Mouse (Mus musculus) forebrain, embryonic 16.5 days (tissue): Measurements from ENCODE around the gene Tmem203. TPM values are rescaled to one million over a fixed set of nuclear protein-coding genes. Genes with fewer than 3 reads are reported as not detected.

Experiments
- ATAC-seq: fragments of 200-750 bp; cut with Nextera tagmentation; 2 replicates; pipeline ENCODE4 v1.8.0; 2017; ENCODE audit warnings: mild to moderate bottlenecking, moderate library complexity
- H3K27ac ChIP-seq: fragments of 300-500 bp; sonication (generic); 2 replicates; pipeline ENCODE4 v1.5.1; 2014; ENCODE audit warnings: low read length, control low read depth
- H3K27me3 ChIP-seq: fragments of 300-500 bp; sonication (generic); replicated peaks from 2 replicates; pipeline ENCODE4 v1.6.1; 2014; ENCODE audit warnings: low read length; ENCODE audit not compliant: control insufficient read depth, insufficient read depth
- H3K36me3 ChIP-seq: fragments of 300-500 bp; sonication (generic); 2 replicates; pipeline ENCODE4 v1.6.1; 2014; ENCODE audit not compliant: control insufficient read depth, insufficient read depth
- H3K4me1 ChIP-seq: fragments of 300-500 bp; sonication (generic); replicated peaks from 2 replicates; pipeline ENCODE4 v1.6.1; 2014; ENCODE audit warnings: low read length; ENCODE audit not compliant: control insufficient read depth, insufficient read depth
- H3K4me2 ChIP-seq: fragments of 300-500 bp; sonication (generic); 2 replicates; pipeline ENCODE4 v1.6.1; 2014; ENCODE audit warnings: mild to moderate bottlenecking, low read length, control low read depth
- H3K4me3 ChIP-seq: fragments of 300-500 bp; sonication (generic); replicated peaks from 2 replicates; pipeline ENCODE4 v1.5.1; 2014; ENCODE audit warnings: mild to moderate bottlenecking, low read length, control low read depth
- H3K9ac ChIP-seq: fragments of 300-500 bp; sonication (generic); replicated peaks from 2 replicates; pipeline ENCODE4 v1.6.1; 2014; ENCODE audit warnings: low read depth, low read length, control low read depth
- H3K9me3 ChIP-seq: fragments of 300-500 bp; sonication (generic); 2 replicates; pipeline ENCODE4 v1.6.1; 2016; ENCODE audit warnings: low read length; ENCODE audit not compliant: control insufficient read depth
- WGBS: fragments of 180-500 bp; shearing (Covaris S2); extraction: QIAGEN DNeasy Blood & Tissue Kit; methylation state at CpG from one replicate; pipeline ENCODE4 v1.1.7; 2014; 5-methylcytosine and 5-hydroxymethylcytosine counted together
- polyA plus RNA-seq: library from polyadenylated mRNA; unstranded; fragments of >200 nt; fragmentation: Nextera tagmentation; extraction: Ambion mirVana; gene quantifications from 2 replicates; pipeline ENCODE4 v1.2.1, GENCODE M21; 2015

The Tmem203 gene
- polyA plus RNA-seq, 1 experiment from 2014 or later = 16.0 TPM

GRCm38 (mm10) chr2:25278928-25279882, 24.0 kb downstream of the Tmem203 start:
- Histone ChIP-seq H3K4me2 (no peak overlapping the region), H3K9me3 (no peaks in the 10 kb centered on the region), H3K9ac (no peak overlapping the region), H3K27ac (no peak overlapping the region), H3K4me1 (0 out of 2 replicates have a peak, but pooled peaks cover 3% of the 10 kb centered on the region), H3K36me3 (peaks cover 50% of the 10 kb centered on the region), H3K4me3 (no peak overlapping the region), H3K27me3 (no peaks in the 10 kb centered on the region)
- 59% methylated on average over 13 of the region's 13 CpGs for WGBS
- 0 out of 2 replicates have a peak, but pooled peaks have one; percentile 26 for ATAC-seq

GRCm38 (mm10) chr2:25285551-25285950, 30.3 kb downstream of the Tmem203 start:
- H3K36me3 ChIP-seq = peaks cover 23% of the 10 kb centered on the region
- H3K27me3 ChIP-seq = peaks cover 23% of the 10 kb centered on the region
- ATAC-seq = no peak
- no peak overlapping the region for H3K9ac ChIP-seq
- no peaks in the 10 kb centered on the region for H3K9me3 ChIP-seq
- H3K4me1 ChIP-seq = peaks cover 10% of the 10 kb centered on the region
- WGBS = 94% methylated on average over 2 of the region's 2 CpGs
- no peak overlapping the region for H3K4me2 ChIP-seq
- H3K27ac ChIP-seq = no peak overlapping the region
- no peak overlapping the region for H3K4me3 ChIP-seq

GRCm38 (mm10) chr2:25286314-25286713, 31.1 kb downstream of the Tmem203 start:
- H3K36me3 ChIP-seq = peaks cover 18% of the 10 kb centered on the region

GRCm38 (mm10) chr2:25286837-25287636, 31.8 kb downstream of the Tmem203 start:
- ATAC-seq = no peak
- Histone ChIP-seq H3K9me3 (no peaks in the 10 kb centered on the region), H3K4me3 (no peak overlapping the region), H3K36me3 (peaks cover 17% of the 10 kb centered on the region), H3K27me3 (peaks cover 37% of the 10 kb centered on the region), H3K9ac (no peak overlapping the region), H3K4me1 (peaks cover 21% of the 10 kb centered on the region), H3K27ac (no peak overlapping the region), H3K4me2 (no peak overlapping the region)
- WGBS = 63% methylated on average over 7 of the region's 7 CpGs

More at GRCm38 (mm10) chr2:25286314-25286713, 31.1 kb downstream of the Tmem203 start:
- no peak for ATAC-seq
- no peak overlapping the region for H3K27ac ChIP-seq
- no peak overlapping the region for H3K4me3 ChIP-seq
- no peaks in the 10 kb centered on the region for H3K9me3 ChIP-seq
- no peak overlapping the region for H3K4me2 ChIP-seq
- H3K9ac ChIP-seq = no peak overlapping the region
- H3K4me1 ChIP-seq = peaks cover 18% of the 10 kb centered on the region
- WGBS = 100% methylated on average over 1 of the region's 1 CpGs
- peaks cover 30% of the 10 kb centered on the region for H3K27me3 ChIP-seq

GRCm38 (mm10) chr2:25287927-25288649, 32.8 kb downstream of the Tmem203 start, which contains the start of gene Tmem210:
Gene Tmem210, plus strand, starts transcription at chr2:25288145.
- Histone ChIP-seq H3K4me3 (no peak within 1 kb of the TSS), H3K27ac (no peak within 1 kb of the TSS), H3K4me2 (no peak within 1 kb of the TSS), H3K9ac (no peak within 1 kb of the TSS), H3K9me3 (no peaks in the 10 kb centered on the region), H3K4me1 (peaks cover 28% of the 10 kb centered on the region), H3K27me3 (peaks cover 48% of the 10 kb centered on the region), H3K36me3 (peaks cover 16% of the 10 kb centered on the region; the same call in 1 of the 2 replicates)
- WGBS = 73% methylated on average over 6 of the region's 6 CpGs
- ATAC-seq = no peak

GRCm38 (mm10) chr2:25288734-25289345, 33.6 kb downstream of the Tmem203 start:
- Histone ChIP-seq H3K4me3 (no peak overlapping the region), H3K4me2 (no peak overlapping the region), H3K9me3 (no peaks in the 10 kb centered on the region), H3K27me3 (peaks cover 49% of the 10 kb centered on the region), H3K27ac (no peak overlapping the region), H3K9ac (no peak overlapping the region), H3K4me1 (peaks cover 28% of the 10 kb centered on the region), H3K36me3 (peaks cover 13% of the 10 kb centered on the region; the same call in 1 of the 2 replicates)
- ATAC-seq = no peak
- 79% methylated on average over 7 of the region's 7 CpGs for WGBS

- Histone ChIP-seq H3K27me3 (peaks cover 49% of the 10 kb centered on the region), H3K4me2 (peak within 1 kb of the TSS; percentile 49), H3K4me3 (peak within 1 kb of the TSS; percentile 25), H3K9me3 (no peaks in the 10 kb centered on the region), H3K36me3 (peaks cover 9% of the 10 kb centered on the region; the same call in 1 of the 2 replicates), H3K9ac (peak within 1 kb of the TSS; percentile 35; the same call in 1 of the 2 replicates), H3K27ac (no peak within 1 kb of the TSS), H3K4me1 (peaks cover 28% of the 10 kb centered on the region)
- WGBS = 10% methylated on average over 11 of the region's 11 CpGs
- no peak for ATAC-seq
Observed at GRCm38 (mm10) chr2:25289651-25290050, 34.4 kb downstream of the Tmem203 start, which contains the start of gene Lrrc26. Gene Lrrc26, plus strand, starts transcription at chr2:25289915.

GRCm38 (mm10) chr2:25290101-25290815, 35.0 kb downstream of the Tmem203 start:
- WGBS = 2% methylated on average over 54 of the region's 54 CpGs
- Histone ChIP-seq H3K27ac (no peak overlapping the region), H3K27me3 (peaks cover 52% of the 10 kb centered on the region), H3K36me3 (peaks cover 7% of the 10 kb centered on the region; the same call in 1 of the 2 replicates), H3K4me3 (peak overlapping the region; percentile 25), H3K9me3 (no peaks in the 10 kb centered on the region), H3K4me2 (peak overlapping the region; percentile 49), H3K9ac (peak overlapping the region; percentile 35; the same call in 1 of the 2 replicates), H3K4me1 (peaks cover 28% of the 10 kb centered on the region)
- ATAC-seq = peak; percentile 38; the same call in 1 of the 2 replicates
